Mouse (Mus musculus): ENCODE measurements at regions not wholly inside any gene's neighbourhood (a gene's known extent, or its start where the extent isn't known, plus 50 kb on each side); places are given as distances from the start of the nearest gene placed in this dataset.

- DNase-seq = no peak
Observed at GRCm38 (mm10) chr15:67899772-67900171, 1399.1 kb upstream of the Lrrc6 start.

GRCm38 (mm10) chr15:67898959-67899403, 1398.3 kb upstream of the Lrrc6 start:
- DNase-seq = no peak

- no peak for DNase-seq
Observed at GRCm38 (mm10) chr15:67892066-67892465, 1391.4 kb upstream of the Lrrc6 start.

- DNase-seq = no peak
Observed at GRCm38 (mm10) chr15:67890612-67891304, 1390.0 kb upstream of the Lrrc6 start.

GRCm38 (mm10) chr15:67888548-67888947, 1387.8 kb upstream of the Lrrc6 start:
- no peak for DNase-seq

- DNase-seq = no peak
Observed at GRCm38 (mm10) chr15:67855291-67855690, 1354.6 kb upstream of the Lrrc6 start.

- no peak for DNase-seq
Observed at GRCm38 (mm10) chr15:67850118-67850517, 1349.4 kb upstream of the Lrrc6 start.

- no peak for DNase-seq
Observed at GRCm38 (mm10) chr15:67845707-67846106, 1345.0 kb upstream of the Lrrc6 start.

GRCm38 (mm10) chr15:67840671-67841070, 1340.0 kb upstream of the Lrrc6 start:
- DNase-seq = no peak

GRCm38 (mm10) chr15:67825796-67826484, 1325.2 kb upstream of the Lrrc6 start:
- DNase-seq = no peak

- no peak for DNase-seq
Observed at GRCm38 (mm10) chr15:67823226-67823625, 1322.5 kb upstream of the Lrrc6 start.

GRCm38 (mm10) chr15:67799871-67800270, 1299.2 kb upstream of the Lrrc6 start:
- DNase-seq = no peak

- DNase-seq = no peak
Observed at GRCm38 (mm10) chr15:67795578-67795977, 1294.9 kb upstream of the Lrrc6 start.

- DNase-seq = no peak
Observed at GRCm38 (mm10) chr15:67792822-67793221, 1292.1 kb upstream of the Lrrc6 start.

- no peak for DNase-seq
Observed at GRCm38 (mm10) chr15:67788587-67788986, 1287.9 kb upstream of the Lrrc6 start.

- no peak for DNase-seq
Observed at GRCm38 (mm10) chr15:67785583-67785982, 1284.9 kb upstream of the Lrrc6 start.

GRCm38 (mm10) chr15:67783754-67784153, 1283.0 kb upstream of the Lrrc6 start:
- DNase-seq = no peak

- no peak for DNase-seq
Observed at GRCm38 (mm10) chr15:67782505-67782904, 1281.8 kb upstream of the Lrrc6 start.

- DNase-seq = no peak
Observed at GRCm38 (mm10) chr15:67780856-67781255, 1280.1 kb upstream of the Lrrc6 start.

- no peak for DNase-seq
Observed at GRCm38 (mm10) chr15:67767624-67768023, 1266.9 kb upstream of the Lrrc6 start.

GRCm38 (mm10) chr15:67759221-67759620, 1258.5 kb upstream of the Lrrc6 start:
- no peak for DNase-seq

- no peak for DNase-seq
Observed at GRCm38 (mm10) chr15:67750582-67750981, 1249.9 kb upstream of the Lrrc6 start.

GRCm38 (mm10) chr15:67743332-67743731, 1242.6 kb upstream of the Lrrc6 start:
- DNase-seq = no peak

- no peak for DNase-seq
Observed at GRCm38 (mm10) chr15:67732988-67733387, 1232.3 kb upstream of the Lrrc6 start.

GRCm38 (mm10) chr15:67729492-67729891, 1228.8 kb upstream of the Lrrc6 start:
- DNase-seq = no peak
